Mouse (Mus musculus) cerebellum, adult 2 months (tissue): ENCODE results near the gene Alkbh7.

ENCODE experiments used
- CTCF ChIP-seq: fragments of 200-500 bp; IDR thresholded peaks from 2 replicates; pipeline ENCODE4 v1.5.1; 2011; ENCODE audit warnings: low read depth, mild to moderate bottlenecking, control low read depth, low read length, moderate library complexity, borderline replicate concordance; ENCODE audit not compliant: insufficient read depth
- POLR2A ChIP-seq: fragments of 200-500 bp; IDR thresholded peaks from 2 replicates; pipeline ENCODE4 v1.6.1; 2011; ENCODE audit warnings: low read length, control low read depth, borderline replicate concordance; ENCODE audit not compliant: insufficient read depth

- no peak for TF ChIP-seq CTCF
- no peak for TF ChIP-seq POLR2A
Observed at GRCm38 (mm10) chr17:56979524-56979923, 17.6 kb upstream of the Alkbh7 start.
